Mouse (Mus musculus) intestine, postnatal 0 days (tissue): ENCODE data around the gene Fryl. TPM values are rescaled to one million over a fixed set of nuclear protein-coding genes. Genes with fewer than 3 reads are reported as not detected.

Experiments
- ATAC-seq: fragments of 200-750 bp; cut with Nextera tagmentation; 2 replicates; pipeline ENCODE4 v1.8.0; 2017; ENCODE audit warnings: mild to moderate bottlenecking, moderate TSS enrichment, moderate library complexity
- H3K27ac ChIP-seq: fragments of 300-500 bp; sonication (generic); 2 replicates; pipeline ENCODE4 v1.5.1; 2014; ENCODE audit warnings: mild to moderate bottlenecking, low read depth, low read length, moderate library complexity
- H3K27me3 ChIP-seq: fragments of 300-500 bp; sonication (generic); replicated peaks from 2 replicates; pipeline ENCODE4 v1.6.1; 2014; ENCODE audit warnings: low read length, mixed read lengths; ENCODE audit not compliant: control insufficient read depth, insufficient read depth
- H3K36me3 ChIP-seq: fragments of 300-500 bp; sonication (generic); 2 replicates; pipeline ENCODE4 v1.6.1; 2014; ENCODE audit warnings: mild to moderate bottlenecking, moderate library complexity; ENCODE audit not compliant: control insufficient read depth, insufficient read depth
- H3K4me1 ChIP-seq: fragments of 300-500 bp; sonication (generic); replicated peaks from 2 replicates; pipeline ENCODE4 v1.6.1; 2014; ENCODE audit warnings: antibody characterized with exemption, low read length, mixed read lengths; ENCODE audit not compliant: control insufficient read depth, insufficient read depth
- H3K4me2 ChIP-seq: fragments of 300-500 bp; sonication (generic); replicated peaks from 2 replicates; pipeline ENCODE4 v1.6.1; 2014; ENCODE audit warnings: low read depth, mild to moderate bottlenecking, moderate library complexity
- H3K4me3 ChIP-seq: fragments of 300-500 bp; sonication (generic); 2 replicates; pipeline ENCODE4 v1.5.1; 2014; ENCODE audit warnings: low read depth, low read length
- H3K9ac ChIP-seq: fragments of 300-500 bp; sonication (generic); 2 replicates; pipeline ENCODE4 v1.6.1; 2014; ENCODE audit warnings: mild to moderate bottlenecking, low read depth, low read length
- H3K9me3 ChIP-seq: fragments of 300-500 bp; sonication (generic); 2 replicates; pipeline ENCODE4 v1.6.1; 2016; ENCODE audit warnings: mixed run types; ENCODE audit not compliant: control insufficient read depth
- CTCF ChIP-seq: sonication (generic); IDR thresholded peaks from 2 replicates; pipeline ENCODE4 v1.5.1; 2016; ENCODE audit warnings: low read depth, mild to moderate bottlenecking, control low read depth, antibody characterized with exemption, moderate library complexity
- WGBS: fragments of 180-500 bp; shearing (Covaris S2); extraction: QIAGEN DNeasy Blood & Tissue Kit; methylation state at CpG from one replicate; pipeline ENCODE4 v1.1.7; 2014; 5-methylcytosine and 5-hydroxymethylcytosine counted together
- polyA plus RNA-seq: library from polyadenylated mRNA; unstranded; fragments of >200 nt; fragmentation: Nextera tagmentation; extraction: Ambion mirVana; gene quantifications from 2 replicates; pipeline ENCODE4 v1.2.1, GENCODE M21; 2015

The Fryl gene
- polyA plus RNA-seq, 1 experiment from 2014 or later, result 28.2 TPM

- ATAC-seq, result no peak
- Histone ChIP-seq H3K27ac (no peak overlapping the region; the same call in 1 of the 2 replicates), H3K9me3 (no peaks in the 10 kb centered on the region), H3K4me3 (no peak overlapping the region), H3K9ac (no peak overlapping the region), H3K4me1 (peaks cover 7% of the 10 kb centered on the region; the same call in 1 of the 2 replicates), H3K27me3 (no peaks in the 10 kb centered on the region), H3K36me3 (no peaks in the 10 kb centered on the region), H3K4me2 (peak overlapping the region; percentile 14; the same call in 1 of the 2 replicates)
- TF ChIP-seq CTCF, result no peak
- 20% methylated on average over 4 of the region's 4 CpGs for WGBS
These were observed 23.5 kb upstream of the Fryl start for GRCm38 (mm10) chr5:73279732-73280566.

DNA sequence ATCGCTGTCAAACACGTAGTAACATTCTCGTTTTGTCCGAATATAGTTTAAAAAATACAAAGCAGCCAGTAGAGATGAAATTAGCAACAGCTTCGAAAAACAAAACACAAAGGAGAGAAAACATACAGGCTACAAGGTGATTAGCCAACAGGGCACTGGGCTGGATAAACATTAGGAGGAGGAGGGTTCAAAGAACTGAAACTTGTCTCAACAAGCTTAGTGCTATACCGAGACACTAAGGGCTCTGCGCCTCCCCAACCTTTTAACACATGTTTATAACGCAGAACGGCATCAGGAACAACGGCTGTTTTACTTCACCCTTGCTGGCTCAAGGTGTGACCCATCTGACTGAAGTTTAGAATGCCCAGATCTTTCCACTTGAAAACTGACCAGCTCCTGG is 22.8 kb upstream of the Fryl start:
- Histone ChIP-seq H3K4me2 (no peak overlapping the region), H3K9me3 (no peaks in the 10 kb centered on the region), H3K4me1 (peaks cover 7% of the 10 kb centered on the region; the same call in 1 of the 2 replicates), H3K4me3 (no peak overlapping the region), H3K9ac (no peak overlapping the region), H3K36me3 (no peaks in the 10 kb centered on the region), H3K27ac (no peak overlapping the region), H3K27me3 (no peaks in the 10 kb centered on the region)
- 49% methylated on average over 10 of the region's 10 CpGs for WGBS
- no peak for TF ChIP-seq CTCF
- no peak for ATAC-seq

DNA sequence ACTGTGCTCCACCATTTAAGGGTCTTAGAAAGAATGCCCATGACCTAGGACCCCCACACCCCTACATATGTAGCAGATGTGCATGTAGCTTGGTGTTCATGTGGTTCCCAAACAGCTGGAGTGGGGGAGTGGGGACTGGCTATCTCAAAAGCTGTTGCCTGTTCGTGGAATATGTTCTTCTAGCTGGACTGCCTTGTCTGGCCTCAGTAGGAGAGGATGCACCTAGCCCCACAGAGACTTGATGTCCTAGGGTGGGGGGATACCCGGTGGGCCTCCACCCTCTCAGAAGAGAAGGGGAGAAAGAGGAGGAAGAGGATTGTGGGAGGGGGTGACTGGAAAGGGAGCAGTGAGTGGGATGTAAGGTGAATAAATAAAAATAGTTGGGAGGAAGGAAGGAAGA is 18.5 kb upstream of the Fryl start:
- Histone ChIP-seq H3K4me2 (no peak overlapping the region), H3K4me3 (no peak overlapping the region), H3K9me3 (no peaks in the 10 kb centered on the region), H3K27me3 (no peaks in the 10 kb centered on the region), H3K4me1 (peaks cover 7% of the 10 kb centered on the region; the same call in 1 of the 2 replicates), H3K27ac (no peak overlapping the region), H3K9ac (no peak overlapping the region), H3K36me3 (no peaks in the 10 kb centered on the region)
- no peak for ATAC-seq
- TF ChIP-seq CTCF, result no peak
- 67% methylated on average over 2 of the region's 2 CpGs for WGBS

DNA sequence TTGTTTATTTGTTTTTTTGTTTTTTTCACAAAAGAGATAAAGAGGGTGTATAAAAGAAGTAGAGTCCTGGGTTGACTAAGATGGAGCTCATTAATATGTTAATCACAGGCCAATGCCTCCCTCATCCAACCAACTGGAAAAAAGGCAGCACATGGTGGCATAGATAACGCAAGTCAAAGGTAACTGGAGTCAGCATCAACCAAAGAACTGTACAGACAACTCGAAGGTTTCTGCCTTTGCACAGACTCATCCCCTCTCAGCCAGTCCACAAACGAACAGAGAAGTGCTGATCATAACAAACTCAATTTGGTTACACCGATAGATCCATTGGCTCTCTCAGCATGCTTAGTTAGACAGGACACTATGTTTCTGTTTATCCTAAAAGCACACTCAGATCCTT is 16.8 kb upstream of the Fryl start:
- H3K4me2 ChIP-seq, result no peak overlapping the region
- H3K36me3 ChIP-seq, result no peaks in the 10 kb centered on the region
- no peaks in the 10 kb centered on the region for H3K27me3 ChIP-seq
- no peak for ATAC-seq
- no peaks in the 10 kb centered on the region for H3K4me1 ChIP-seq
- 76% methylated on average over 4 of the region's 4 CpGs for WGBS
- H3K9me3 ChIP-seq, result no peaks in the 10 kb centered on the region
- H3K4me3 ChIP-seq, result no peak overlapping the region
- no peak overlapping the region for H3K27ac ChIP-seq
- H3K9ac ChIP-seq, result no peak overlapping the region
- no peak for TF ChIP-seq CTCF

GRCm38 (mm10) chr5:73270612-73271011 is 14.2 kb upstream of the Fryl start:
- H3K4me3 ChIP-seq, result no peak overlapping the region
- H3K9me3 ChIP-seq, result no peaks in the 10 kb centered on the region
- H3K4me1 ChIP-seq, result no peaks in the 10 kb centered on the region
- TF ChIP-seq CTCF, result no peak
- WGBS, result 68% methylated on average over 6 of the region's 6 CpGs
- no peak overlapping the region for H3K4me2 ChIP-seq
- no peak overlapping the region for H3K9ac ChIP-seq
- H3K36me3 ChIP-seq, result no peaks in the 10 kb centered on the region
- no peak for ATAC-seq
- no peaks in the 10 kb centered on the region for H3K27me3 ChIP-seq
- H3K27ac ChIP-seq, result no peak overlapping the region

DNA sequence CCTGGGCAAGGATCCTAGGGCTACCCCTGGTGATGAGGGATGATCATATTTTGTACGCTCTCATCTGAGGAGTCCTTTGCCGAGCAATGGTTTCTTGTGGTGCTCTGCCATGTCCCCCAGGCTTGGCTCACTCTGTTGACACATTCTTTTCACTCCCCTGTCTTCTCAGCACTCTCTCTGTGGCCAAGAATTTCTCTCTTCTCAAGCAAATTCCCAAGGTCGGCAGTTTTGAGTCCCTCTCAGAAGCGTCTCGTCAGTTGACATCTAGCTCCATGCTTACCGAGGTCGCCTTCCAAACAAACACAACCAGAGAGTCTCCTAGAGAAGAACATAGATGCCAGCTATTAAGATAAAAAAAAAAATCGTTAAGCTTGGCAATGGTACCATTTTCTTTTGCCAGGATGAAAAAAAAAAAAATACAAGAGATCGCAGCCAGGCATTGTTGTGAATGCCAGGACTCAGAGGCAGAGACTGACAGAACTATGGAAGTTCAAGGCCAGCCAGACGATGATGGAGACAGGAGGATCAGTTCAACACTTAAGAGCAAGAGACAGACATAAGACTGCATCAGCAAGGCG is 12.3 kb upstream of the Fryl start:
- H3K9me3 ChIP-seq, result no peaks in the 10 kb centered on the region
- H3K4me1 ChIP-seq, result no peaks in the 10 kb centered on the region
- 68% methylated on average over 11 of the region's 11 CpGs for WGBS
- no peak for TF ChIP-seq CTCF
- no peaks in the 10 kb centered on the region for H3K27me3 ChIP-seq
- ATAC-seq, result no peak
- H3K9ac ChIP-seq, result no peak overlapping the region
- H3K4me3 ChIP-seq, result no peak overlapping the region
- no peaks in the 10 kb centered on the region for H3K36me3 ChIP-seq
- H3K27ac ChIP-seq, result no peak overlapping the region
- no peak overlapping the region for H3K4me2 ChIP-seq
